Mouse (Mus musculus): ENCODE data around the gene Naga. TPM values are rescaled to one million over a fixed set of nuclear protein-coding genes. Genes with fewer than 3 reads are reported as not detected.

Naga gene
- polyA plus RNA-seq, 1 experiment = 189 TPM

- Histone ChIP-seq H3K4me1 (ENCODE audit: control insufficient read depth, insufficient read depth, low read length) (no peaks in the 10 kb centered on the region), H3K4me3 (replicated peaks; ENCODE audit: extremely low read depth, low read depth, low read length) (no peak overlapping the region)
- WGBS = 62% methylated on average over 12 of the region's 12 CpGs
- DNase-seq = no peak
- TF ChIP-seq POLR2A (IDR thresholded peaks at IDR 0.05; ENCODE audit: borderline replicate concordance, extremely low read depth, low read depth, low read length) (no peak), CTCF (IDR thresholded peaks at IDR 0.05; ENCODE audit: insufficient read depth, low read length) (no peak)
Observed at GRCm38 (mm10) chr15:82286157-82286556, 52.6 kb downstream of the Naga start.

GRCm38 (mm10) chr15:82280638-82281037 lies 58.1 kb downstream of the Naga start:
- 53% methylated on average over 4 of the region's 4 CpGs for WGBS
- no peaks in the 10 kb centered on the region for H3K4me1 ChIP-seq (ENCODE audit: control insufficient read depth, insufficient read depth, low read length)
- no peak overlapping the region for H3K4me3 ChIP-seq (replicated peaks; ENCODE audit: extremely low read depth, low read depth, low read length)
- TF ChIP-seq CTCF (IDR thresholded peaks at IDR 0.05; ENCODE audit: insufficient read depth, low read length) = no peak
- TF ChIP-seq POLR2A (IDR thresholded peaks at IDR 0.05; ENCODE audit: borderline replicate concordance, extremely low read depth, low read depth, low read length) = no peak
- DNase-seq = no peak

Other genes starting within 250 kb of the Naga start
- gene Ccdc134, start 211.0 kb downstream of the Naga start, polyA plus RNA-seq (2012; rRNA removed) = 7.9 and 10.9 TPM in 2 replicates
- 261 and 292 TPM in 2 replicates for gene Srebf2, start 191.7 kb downstream of the Naga start, polyA plus RNA-seq (2012; rRNA removed)
- 0.40 and 1.00 TPM in 2 replicates for gene Shisa8, start 126.1 kb downstream of the Naga start, polyA plus RNA-seq (2012; rRNA removed)
- 4.4 and 4.9 TPM in 2 replicates for gene Tnfrsf13c, start 114.6 kb downstream of the Naga start, polyA plus RNA-seq (2012; rRNA removed)
- gene Cenpm, start 94.2 kb downstream of the Naga start, polyA plus RNA-seq (2012; rRNA removed) = 1.8 and 3.4 TPM in 2 replicates
- gene 1500009C09Rik, start 86.5 kb downstream of the Naga start, polyA plus RNA-seq (2012; rRNA removed) = not detected in 2 replicates
- 3.9 and 4.6 TPM in 2 replicates for gene Sept3, start 64.0 kb downstream of the Naga start, polyA plus RNA-seq (2012; rRNA removed)
- gene Wbp2nl, start 40.0 kb downstream of the Naga start, polyA plus RNA-seq (2012; rRNA removed) = not detected in 2 replicates
- 1.8 and 2.4 TPM in 2 replicates for gene Pheta2, start within 50 bp of the Naga start, polyA plus RNA-seq (2012; rRNA removed)
- 189 and 202 TPM in 2 replicates for gene Smdt1, start within 50 bp of the Naga start, polyA plus RNA-seq (2012; rRNA removed)
- 183 and 193 TPM in 2 replicates for gene Ndufa6, start 15.4 kb upstream of the Naga start, polyA plus RNA-seq (2012; rRNA removed)
- gene Cyp2d22, start 41.3 kb upstream of the Naga start, polyA plus RNA-seq (2012; rRNA removed) = 84.6 and 90.2 TPM in 2 replicates
- gene Cyp2d11, start 55.1 kb upstream of the Naga start, polyA plus RNA-seq (2012; rRNA removed) = not detected in 2 replicates
- gene Cyp2d10, start 68.3 kb upstream of the Naga start, polyA plus RNA-seq (2012; rRNA removed) = 0.43 and 0.65 TPM in 2 replicates
- gene Cyp2d9, start 94.5 kb upstream of the Naga start, polyA plus RNA-seq (2012; rRNA removed) = 0.97 and 1.3 TPM in 2 replicates
- 0.24 TPM in 1 of 2 replicates, not detected in the other for gene Cyp2d12, start 216.1 kb upstream of the Naga start, polyA plus RNA-seq (2012; rRNA removed)